Mouse (Mus musculus) adipose tissue, adult 10 weeks (tissue): ENCODE results near the gene Tex14. TPM values are rescaled to one million over a fixed set of nuclear protein-coding genes. Genes with fewer than 3 reads are reported as not detected.

Source experiments
- polyA plus RNA-seq: library from polyadenylated mRNA; stranded (reverse); fragments of 350-450 nt; fragmentation: Illumina TruSeq; extraction: RNeasy Lipid Tissue Mini Kit (QIAGEN cat#74804); gene quantifications from one replicate; pipeline ENCODE4 v1.2.3, GENCODE M21; 2014; ENCODE audit warnings: low read depth, low replicate concordance

The Tex14 gene
- 2.5 TPM for polyA plus RNA-seq

GRCm38 (mm10) chr11:87404876-87405275, at the start of gene Tex14, which contains the start of gene Rad51c:
Gene Tex14 (plus strand): TSS chr11:87405065.
Gene Rad51c (minus strand): TSS chr11:87404954.

GRCm38 (mm10) chr11:87358331-87359261, 46.3 kb upstream of the Tex14 start, which contains the start of gene Ppm1e:
Gene Ppm1e (minus strand): TSS chr11:87359023.

GRCm38 (mm10) chr11:87566501-87566900, 161.6 kb downstream of the Tex14 start, which contains the start of gene Gm11492:
Gene Gm11492 (plus strand): TSS chr11:87566653.

GRCm38 (mm10) chr11:87568255-87568953, 163.5 kb downstream of the Tex14 start, which contains the start of gene Sept4:
Gene Sept4 (plus strand): TSS chr11:87568903.

GRCm38 (mm10) chr11:87591526-87592353, 186.9 kb downstream of the Tex14 start, which contains the start of gene Mtmr4:
Gene Mtmr4 (plus strand): TSS chr11:87592162.

Other genes with a start within 250 kb of the Tex14 start
- 1.5 TPM for gene Ppm1e, start 46.0 kb upstream of the Tex14 start, polyA plus RNA-seq
- 2.2 TPM for gene Rad51c, start 111 bp upstream of the Tex14 start, polyA plus RNA-seq
- 2.0 TPM for gene Gm11492, start 161.6 kb downstream of the Tex14 start, polyA plus RNA-seq
- gene Sept4, start 163.8 kb downstream of the Tex14 start, polyA plus RNA-seq: 38.3 TPM
- gene Mtmr4, start 187.1 kb downstream of the Tex14 start, polyA plus RNA-seq: 27.5 TPM
- gene Hsf5, start 212.1 kb downstream of the Tex14 start, polyA plus RNA-seq: 2.6 TPM